Mouse (Mus musculus): ENCODE data around the gene Pif1. TPM values are rescaled to one million over a fixed set of nuclear protein-coding genes. Genes with fewer than 3 reads are reported as not detected.

Pif1 gene
- polyA plus RNA-seq, 1 experiment from 2014 or later: 3.2 TPM

DNA sequence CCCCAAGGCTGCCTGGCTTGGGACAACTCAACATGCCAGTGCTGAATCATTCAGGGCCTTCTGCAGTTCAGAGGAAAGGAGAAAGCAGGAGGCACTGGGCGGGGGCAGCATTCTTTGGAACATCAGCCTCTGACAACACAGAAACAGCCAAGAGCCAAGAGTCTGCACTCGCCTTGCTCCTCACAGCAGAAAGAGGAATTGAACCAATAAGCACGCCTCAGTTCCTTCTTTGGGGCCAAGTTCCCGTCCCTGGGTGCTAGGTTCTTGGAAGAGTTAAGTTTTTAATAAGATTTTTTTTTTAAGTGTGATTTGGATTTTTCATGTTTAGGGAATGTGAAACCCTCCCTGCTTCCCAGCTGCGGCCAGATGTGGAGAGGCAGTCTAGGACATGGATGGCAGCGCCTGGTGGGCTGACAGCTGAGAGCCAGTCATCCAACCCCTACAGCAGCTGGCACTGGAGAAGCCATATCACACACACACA is 17.4 kb upstream of the Pif1 start:
- ATAC-seq: no peak
- Histone ChIP-seq H3K36me3 (ENCODE audit: control insufficient read depth, insufficient read depth, low read length) (no peaks in the 10 kb centered on the region), H3K9me3 (ENCODE audit: control insufficient read depth, low read length) (no peaks in the 10 kb centered on the region), H3K4me2 (ENCODE audit: low read length) (no peak overlapping the region), H3K27ac (ENCODE audit: low read depth, low read length) (no peak overlapping the region), H3K9ac (ENCODE audit: low read depth, low read length) (no peak overlapping the region), H3K27me3 (replicated peaks; ENCODE audit: control insufficient read depth, insufficient read depth, low read length) (no peaks in the 10 kb centered on the region), H3K4me1 (ENCODE audit: control insufficient read depth, insufficient read depth, low read depth, low read length) (no peaks in the 10 kb centered on the region), H3K4me3 (ENCODE audit: low read length) (no peak overlapping the region)
- WGBS: 73% methylated on average over 6 of the region's 6 CpGs

- Histone ChIP-seq H3K4me2 (ENCODE audit: low read length) (no peak overlapping the region), H3K27me3 (replicated peaks; ENCODE audit: control insufficient read depth, insufficient read depth, low read length) (no peaks in the 10 kb centered on the region), H3K9me3 (ENCODE audit: control insufficient read depth, low read length) (no peaks in the 10 kb centered on the region), H3K4me1 (ENCODE audit: control insufficient read depth, insufficient read depth, low read depth, low read length) (peaks cover 10% of the 10 kb centered on the region), H3K4me3 (ENCODE audit: low read length) (no peak overlapping the region), H3K9ac (ENCODE audit: low read depth, low read length) (no peak overlapping the region), H3K27ac (ENCODE audit: low read depth, low read length) (no peak overlapping the region), H3K36me3 (ENCODE audit: control insufficient read depth, insufficient read depth, low read length) (no peaks in the 10 kb centered on the region)
- no peak for ATAC-seq
- 45% methylated on average over 6 of the region's 6 CpGs for WGBS
Measured at GRCm38 (mm10) chr9:65572837-65573236, 14.1 kb upstream of the Pif1 start.

- Histone ChIP-seq H3K4me1 (ENCODE audit: control insufficient read depth, insufficient read depth, low read depth, low read length) (peaks cover 22% of the 10 kb centered on the region), H3K36me3 (ENCODE audit: control insufficient read depth, insufficient read depth, low read length) (no peaks in the 10 kb centered on the region), H3K9ac (ENCODE audit: low read depth, low read length) (no peak overlapping the region), H3K27me3 (replicated peaks; ENCODE audit: control insufficient read depth, insufficient read depth, low read length) (no peaks in the 10 kb centered on the region), H3K4me3 (ENCODE audit: low read length) (no peak overlapping the region), H3K27ac (ENCODE audit: low read depth, low read length) (no peak overlapping the region), H3K4me2 (ENCODE audit: low read length) (no peak overlapping the region), H3K9me3 (ENCODE audit: control insufficient read depth, low read length) (no peaks in the 10 kb centered on the region)
- no peak for ATAC-seq
- 86% methylated on average over 11 of the region's 11 CpGs for WGBS
Measured at GRCm38 (mm10) chr9:65574513-65575392, 12.2 kb upstream of the Pif1 start.

DNA sequence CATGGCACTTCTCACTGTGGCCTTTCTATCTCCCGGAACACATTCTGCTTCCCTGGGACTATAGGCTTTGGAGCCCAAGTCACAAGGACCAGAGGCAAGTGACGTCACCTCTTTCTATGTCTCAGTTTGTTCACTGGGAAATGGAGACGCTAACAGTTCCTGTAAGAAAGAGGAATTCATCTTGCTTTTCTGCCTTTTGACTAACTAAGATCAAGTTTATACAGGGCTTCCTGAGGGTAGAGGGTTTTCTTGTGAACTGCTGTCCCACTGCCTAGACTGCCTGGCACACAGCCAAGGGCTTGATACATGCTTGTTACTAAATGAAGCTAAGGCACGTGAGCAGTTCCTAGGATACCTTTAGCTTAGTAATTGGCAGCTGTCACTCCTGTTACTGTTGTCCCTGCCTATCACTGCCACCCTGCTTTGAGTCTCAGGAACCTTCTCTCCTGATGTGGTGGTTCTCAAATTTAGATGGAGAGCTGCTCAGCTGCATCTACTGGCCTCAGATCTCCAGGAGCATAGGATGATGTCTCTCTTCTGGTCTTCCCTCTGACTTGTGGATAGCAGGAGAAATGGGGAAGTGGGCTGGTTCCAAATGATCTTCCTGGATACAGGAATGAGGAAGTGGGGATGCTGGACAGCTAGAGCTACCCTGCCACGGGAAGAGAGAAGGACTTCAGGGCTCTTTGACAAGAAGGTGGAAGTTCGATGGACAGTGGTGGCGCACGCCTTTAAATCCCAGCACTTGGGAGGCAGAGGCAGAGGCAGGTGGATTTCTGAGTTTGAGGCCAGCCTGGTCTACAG is 11.4 kb upstream of the Pif1 start:
- Histone ChIP-seq H3K36me3 (ENCODE audit: control insufficient read depth, insufficient read depth, low read length) (no peaks in the 10 kb centered on the region), H3K9ac (ENCODE audit: low read depth, low read length) (no peak overlapping the region), H3K4me3 (ENCODE audit: low read length) (no peak overlapping the region), H3K4me2 (ENCODE audit: low read length) (no peak overlapping the region), H3K4me1 (ENCODE audit: control insufficient read depth, insufficient read depth, low read depth, low read length) (peaks cover 23% of the 10 kb centered on the region), H3K27ac (ENCODE audit: low read depth, low read length) (no peak overlapping the region), H3K27me3 (replicated peaks; ENCODE audit: control insufficient read depth, insufficient read depth, low read length) (no peaks in the 10 kb centered on the region), H3K9me3 (ENCODE audit: control insufficient read depth, low read length) (no peaks in the 10 kb centered on the region)
- 72% methylated on average over 8 of the region's 8 CpGs for WGBS
- ATAC-seq: no peak

DNA sequence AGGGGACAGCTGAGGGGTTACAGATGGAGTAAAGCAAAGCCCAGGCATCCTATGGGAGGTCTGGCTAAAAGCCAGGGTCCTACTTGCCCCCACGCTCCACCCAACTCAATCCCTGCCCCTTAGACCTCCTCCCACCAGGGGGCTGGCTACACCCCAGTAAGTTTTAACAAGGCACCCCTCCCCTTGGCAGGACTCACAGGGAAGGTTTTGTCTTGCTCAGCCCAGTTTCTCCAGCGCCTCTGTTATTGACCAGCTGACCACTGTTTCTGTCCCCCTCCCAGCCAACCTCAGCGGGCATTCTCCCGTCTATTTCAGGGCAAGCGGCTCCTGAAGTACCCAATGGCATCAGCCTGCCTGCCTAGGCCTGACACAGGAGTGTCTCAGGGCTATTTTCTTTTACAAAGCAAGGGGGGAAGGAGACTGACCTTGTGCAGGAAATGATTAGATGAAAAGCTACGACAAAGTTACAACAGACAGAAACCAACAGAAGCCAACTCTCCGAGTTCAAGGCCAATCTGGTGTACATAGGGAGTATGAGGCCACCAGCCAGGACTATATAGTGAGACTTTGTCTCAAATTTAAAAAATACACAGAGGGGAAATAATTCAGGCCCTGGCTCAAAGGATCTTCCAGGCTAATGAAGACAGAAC is 10.0 kb upstream of the Pif1 start:
- no peak for ATAC-seq
- 0 out of 2 replicates have a peak overlapping the region, but pooled peaks have one; percentile 44 for H3K27ac ChIP-seq (ENCODE audit: low read depth, low read length)
- H3K4me2 ChIP-seq (ENCODE audit: low read length): no peak overlapping the region
- 33% methylated on average over 7 of the region's 7 CpGs for WGBS
- H3K4me1 ChIP-seq (ENCODE audit: control insufficient read depth, insufficient read depth, low read depth, low read length): peaks cover 26% of the 10 kb centered on the region
- no peak overlapping the region for H3K9ac ChIP-seq (ENCODE audit: low read depth, low read length)
- H3K36me3 ChIP-seq (ENCODE audit: control insufficient read depth, insufficient read depth, low read length): no peaks in the 10 kb centered on the region
- H3K27me3 ChIP-seq (replicated peaks; ENCODE audit: control insufficient read depth, insufficient read depth, low read length): no peaks in the 10 kb centered on the region
- H3K9me3 ChIP-seq (ENCODE audit: control insufficient read depth, low read length): no peaks in the 10 kb centered on the region
- H3K4me3 ChIP-seq (ENCODE audit: low read length): no peak overlapping the region

DNA sequence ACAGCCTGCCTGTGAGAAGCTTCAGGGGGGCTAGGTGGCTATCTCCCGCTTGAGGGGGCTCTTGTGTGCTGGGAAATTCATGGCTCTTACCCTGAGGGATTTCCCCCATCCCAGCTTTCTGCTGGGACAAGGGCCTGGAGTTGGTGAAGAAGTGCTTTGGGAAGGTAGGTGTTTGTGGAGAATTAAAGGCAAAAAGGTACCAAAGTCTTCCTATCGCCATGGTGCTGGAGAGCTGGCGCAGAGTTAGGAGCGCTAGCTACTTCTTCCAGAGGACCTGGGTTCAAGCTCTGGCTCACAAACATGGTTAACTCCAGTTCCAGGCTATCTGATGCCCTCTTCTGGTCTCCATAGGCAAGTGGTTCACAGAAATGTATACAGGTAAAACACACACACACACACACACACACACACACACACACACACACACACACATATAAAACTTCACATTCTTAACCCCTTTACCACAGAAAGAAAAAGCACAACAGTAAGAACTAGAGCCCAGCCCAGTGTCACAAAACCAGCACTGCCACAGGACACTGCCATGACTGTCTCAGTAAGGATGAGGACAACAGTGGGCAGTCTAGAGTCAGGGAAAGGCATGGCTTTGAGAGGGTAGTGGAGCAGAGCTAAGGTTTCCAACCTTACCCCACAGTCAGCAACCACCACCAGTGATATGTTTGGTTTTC is 9.3 kb upstream of the Pif1 start:
- Histone ChIP-seq H3K36me3 (ENCODE audit: control insufficient read depth, insufficient read depth, low read length) (no peaks in the 10 kb centered on the region), H3K9ac (ENCODE audit: low read depth, low read length) (no peak overlapping the region), H3K4me1 (ENCODE audit: control insufficient read depth, insufficient read depth, low read depth, low read length) (peaks cover 26% of the 10 kb centered on the region), H3K9me3 (ENCODE audit: control insufficient read depth, low read length) (no peaks in the 10 kb centered on the region), H3K27me3 (replicated peaks; ENCODE audit: control insufficient read depth, insufficient read depth, low read length) (no peaks in the 10 kb centered on the region), H3K4me2 (ENCODE audit: low read length) (no peak overlapping the region), H3K27ac (ENCODE audit: low read depth, low read length) (no peak overlapping the region), H3K4me3 (ENCODE audit: low read length) (no peak overlapping the region)
- ATAC-seq: no peak
- 97% methylated on average over 4 of the region's 4 CpGs for WGBS

- H3K4me1 ChIP-seq (ENCODE audit: control insufficient read depth, insufficient read depth, low read depth, low read length): peaks cover 26% of the 10 kb centered on the region
- WGBS: 64% methylated on average over 9 of the region's 9 CpGs
Measured at GRCm38 (mm10) chr9:65578801-65579249, 8.1 kb upstream of the Pif1 start.

GRCm38 (mm10) chr9:65579781-65580371 is 7.1 kb upstream of the Pif1 start, which contains the start of gene Plekho2:
Gene Plekho2 (minus strand): TSS chr9:65580040.
- no peaks in the 10 kb centered on the region for H3K9me3 ChIP-seq (ENCODE audit: control insufficient read depth, low read length)
- peak within 1 kb of the TSS; percentile 71 for H3K9ac ChIP-seq (ENCODE audit: low read depth, low read length)
- H3K36me3 ChIP-seq (ENCODE audit: control insufficient read depth, insufficient read depth, low read length): no peaks in the 10 kb centered on the region
- 1% methylated on average over 45 of the region's 45 CpGs for WGBS
- peak within 1 kb of the TSS; percentile 60 for H3K4me3 ChIP-seq (ENCODE audit: low read length)
- H3K4me1 ChIP-seq (ENCODE audit: control insufficient read depth, insufficient read depth, low read depth, low read length): peaks cover 26% of the 10 kb centered on the region
- H3K27ac ChIP-seq (ENCODE audit: low read depth, low read length): peak within 1 kb of the TSS; percentile 66
- no peaks in the 10 kb centered on the region for H3K27me3 ChIP-seq (replicated peaks; ENCODE audit: control insufficient read depth, insufficient read depth, low read length)
- ATAC-seq: peak; percentile 94
- H3K4me2 ChIP-seq (ENCODE audit: low read length): peak within 1 kb of the TSS; percentile 84

More at GRCm38 (mm10) chr9:65578801-65579249, 8.1 kb upstream of the Pif1 start:
- Histone ChIP-seq H3K27me3 (replicated peaks; ENCODE audit: control insufficient read depth, insufficient read depth, low read length) (no peaks in the 10 kb centered on the region), H3K4me3 (ENCODE audit: low read length) (peak overlapping the region; percentile 60), H3K9me3 (ENCODE audit: control insufficient read depth, low read length) (no peaks in the 10 kb centered on the region), H3K9ac (ENCODE audit: low read depth, low read length) (no peak overlapping the region; the same call in 1 of the 2 replicates), H3K4me2 (ENCODE audit: low read length) (peak overlapping the region; percentile 84), H3K36me3 (ENCODE audit: control insufficient read depth, insufficient read depth, low read length) (no peaks in the 10 kb centered on the region), H3K27ac (ENCODE audit: low read depth, low read length) (no peak overlapping the region)
- no peak for ATAC-seq

Data from hindbrain, embryonic 16.5 days (tissue).